Mouse (Mus musculus) yolk sac, embryonic 10.5 days (tissue): ENCODE results near the gene Olfr1394.
"Not testable (repeated sequence)": the region's sequence is repeated elsewhere in the genome, so short reads cannot be mapped to it uniquely, and the experiment has no call there.

Experiments
- DNase-seq: peaks from one replicate; pipeline ENCODE4 v3.0.0-alpha.2; 2017; ENCODE audit warnings: low spot score

Gene Olfr1394

DNA sequence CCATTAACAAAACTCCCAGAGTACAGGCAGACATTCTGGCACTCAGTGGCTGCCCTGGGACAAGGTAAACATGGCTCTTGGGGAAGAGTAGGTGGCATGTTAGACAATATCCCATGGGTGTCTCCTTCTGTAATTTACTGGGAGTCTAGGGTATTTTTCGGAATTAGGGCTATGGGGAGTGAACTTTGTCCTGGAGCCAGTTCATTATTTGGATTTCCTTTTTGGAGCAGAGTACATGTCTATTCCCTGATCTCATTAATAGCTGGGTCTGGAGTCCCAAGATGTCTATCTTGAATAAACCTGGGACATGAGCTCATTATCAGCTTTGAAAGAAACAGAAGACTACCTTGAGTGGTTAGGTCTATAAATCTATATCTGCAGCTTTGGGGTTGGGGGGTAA is at the start of gene Olfr1394:
Gene Olfr1394, plus strand, starts transcription at position 301 of the 400 bp plus-strand sequence.
- DNase-seq = no peak

DNA sequence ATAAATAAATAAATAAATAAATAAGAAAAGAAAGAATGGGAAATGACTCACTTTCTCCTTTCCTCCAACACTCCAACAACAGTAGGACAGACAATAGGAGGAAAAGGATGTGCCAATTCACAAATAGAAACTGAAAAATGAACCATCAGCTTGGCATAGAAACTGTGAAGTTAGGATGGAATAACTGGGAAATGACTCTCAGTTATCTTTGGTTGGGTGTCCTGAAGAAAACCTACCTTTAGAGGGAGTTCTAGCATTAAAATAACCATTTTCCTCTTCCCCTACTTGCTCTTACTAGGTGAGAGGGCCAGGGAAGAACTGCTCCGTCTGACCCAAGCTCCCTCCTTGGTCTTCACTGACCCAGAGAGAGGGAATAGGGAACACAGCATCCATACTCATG is 48.4 kb upstream of the Olfr1394 start:
- no peak for DNase-seq

DNA sequence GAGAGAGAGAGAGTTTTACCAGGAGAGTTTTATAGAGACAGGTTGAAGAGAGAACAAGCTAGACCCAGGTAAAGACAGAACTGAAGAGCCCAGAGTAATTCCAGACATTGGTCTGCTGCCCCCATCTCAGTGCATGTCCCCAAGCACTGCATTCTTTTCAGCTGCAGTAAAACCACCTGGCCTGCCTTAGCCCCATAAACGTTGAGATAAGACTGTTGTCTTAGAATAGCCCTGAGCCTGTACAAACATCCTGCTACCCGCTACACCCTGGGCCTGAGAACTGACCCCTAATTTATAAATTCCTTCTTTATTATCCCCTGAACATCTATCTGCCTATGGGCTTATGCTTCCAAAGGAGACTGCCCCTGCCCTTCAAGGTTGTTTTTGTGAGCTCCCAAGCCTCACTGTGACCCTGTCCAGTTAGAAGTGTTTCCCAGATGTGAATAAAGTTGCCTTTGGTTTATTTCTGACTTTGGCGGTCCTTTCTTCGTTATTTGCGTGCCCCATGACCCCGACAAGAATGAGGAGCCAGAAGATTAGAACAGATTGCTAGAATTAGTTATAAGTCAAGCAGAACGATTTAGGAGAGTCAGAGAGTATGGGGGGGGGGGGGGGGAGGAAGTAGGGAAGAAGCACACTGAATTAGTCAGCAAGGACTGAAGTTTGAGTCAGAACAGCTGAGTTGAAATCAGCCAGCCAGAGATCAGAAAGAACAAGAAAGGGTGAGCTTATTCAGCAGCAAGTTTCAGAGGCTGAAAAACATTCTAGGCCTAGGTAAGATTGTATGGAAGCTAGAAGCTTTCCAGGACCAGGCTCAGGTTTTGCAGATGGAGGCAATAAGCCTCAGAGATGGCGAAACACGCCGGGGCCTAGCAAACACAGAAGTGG is 46.3 kb upstream of the Olfr1394 start:
- no peak for DNase-seq

DNA sequence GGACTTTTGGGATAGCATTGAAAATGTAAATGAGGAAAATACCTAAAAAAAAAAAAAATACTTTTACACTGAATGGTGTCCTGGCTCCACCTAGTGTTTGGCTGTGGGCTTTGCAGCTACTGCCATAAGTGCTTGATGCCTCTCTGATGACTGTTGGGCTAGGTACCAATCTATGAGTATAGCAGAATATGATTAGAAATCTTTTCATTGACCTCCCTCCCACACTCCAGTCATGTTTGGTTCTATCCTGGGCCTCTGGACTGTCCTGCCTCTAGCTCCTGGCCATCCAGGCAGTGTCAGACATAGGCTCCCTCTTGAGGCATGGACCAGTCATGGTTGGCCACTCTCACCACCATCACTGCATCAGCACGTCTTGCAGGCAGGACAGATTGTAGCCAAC is 45.3 kb upstream of the Olfr1394 start:
- DNase-seq = no peak

DNA sequence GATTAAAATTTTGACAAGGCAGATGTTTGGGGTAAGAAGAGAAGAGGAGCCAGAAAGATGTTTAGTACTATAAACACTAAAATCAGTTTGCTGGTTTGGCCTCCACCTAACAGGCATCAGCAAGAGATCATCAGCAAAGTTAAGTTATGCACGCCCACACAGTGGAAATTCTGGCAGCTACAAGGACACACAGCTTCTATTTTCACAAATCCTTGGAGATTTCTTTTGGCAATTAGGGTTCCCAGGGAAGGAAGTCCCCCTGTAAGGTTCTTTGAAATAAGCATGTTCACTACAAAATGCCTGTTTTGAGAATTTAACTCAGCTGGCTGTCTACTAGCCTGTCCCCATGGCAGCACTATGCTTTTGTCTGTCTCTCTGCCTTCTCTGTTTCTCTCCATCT is 43.2 kb upstream of the Olfr1394 start:
- no peak for DNase-seq

DNA sequence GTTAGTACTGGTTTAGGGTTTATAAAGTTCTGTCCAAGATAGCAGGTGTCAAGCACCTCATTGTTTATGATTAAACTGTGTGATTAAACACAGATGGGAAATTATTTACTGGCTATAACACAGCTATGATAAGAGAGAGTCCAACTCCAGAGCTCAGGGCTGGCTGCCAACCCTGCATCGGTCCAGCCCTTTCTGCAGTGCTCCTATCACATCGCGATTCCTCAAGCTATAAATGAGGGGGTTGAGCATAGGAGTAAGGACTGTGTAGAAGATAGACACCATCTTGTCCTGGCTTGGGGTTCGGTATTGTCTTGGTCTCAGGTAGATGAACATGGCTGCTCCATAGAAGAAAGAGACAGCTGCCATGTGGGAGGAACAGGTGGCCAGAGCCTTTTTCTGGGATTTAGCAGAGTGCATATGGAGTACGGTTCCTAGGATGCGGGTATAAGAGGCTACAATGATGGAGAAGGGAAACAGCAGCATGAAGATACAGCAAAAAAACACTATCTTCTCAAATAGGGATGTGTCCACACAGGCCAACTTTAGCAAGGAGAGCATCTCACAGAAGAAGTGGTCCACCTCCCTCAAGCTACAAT is 41.5 kb upstream of the Olfr1394 start:
- DNase-seq = no peak

DNA sequence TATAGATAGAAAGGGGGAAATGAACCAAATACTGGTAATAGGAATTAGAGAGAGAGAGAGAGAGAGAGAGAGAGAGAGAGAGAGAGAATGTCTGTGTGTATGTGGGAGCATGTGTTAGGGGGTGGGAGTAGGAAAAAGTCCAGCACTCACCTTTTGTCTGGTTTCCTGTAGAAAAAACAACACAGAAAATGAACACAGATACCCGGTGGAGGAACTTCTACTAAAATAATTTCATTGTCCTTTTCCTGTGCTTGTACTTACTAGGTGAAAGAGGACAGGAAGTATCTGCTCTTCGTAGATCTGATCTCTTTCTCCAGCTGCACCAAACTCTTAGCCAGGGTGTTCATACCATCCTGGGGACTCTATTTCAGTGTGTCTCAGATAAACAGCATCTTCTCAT is 40.0 kb upstream of the Olfr1394 start:
- no peak for DNase-seq

DNA sequence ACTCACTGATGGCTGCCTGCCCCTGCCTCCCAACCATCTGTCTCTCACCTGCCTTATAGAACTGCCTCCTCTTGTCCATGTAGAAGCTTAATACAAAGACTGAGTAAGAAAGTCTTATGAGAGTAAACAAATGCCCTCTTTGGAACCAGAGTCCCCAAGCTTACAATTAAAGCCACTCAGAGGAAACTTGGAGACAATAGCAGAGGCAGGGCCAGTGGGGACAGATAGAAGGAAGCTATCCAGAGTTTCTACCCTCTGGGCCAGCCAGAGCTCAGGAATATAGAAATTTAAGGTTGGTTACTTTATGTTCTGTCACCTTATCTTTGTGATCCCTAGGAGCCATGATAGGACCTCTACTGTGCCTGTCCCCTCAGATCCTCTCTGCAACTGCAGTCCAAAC is 39.4 kb upstream of the Olfr1394 start, which contains the start of gene Olfr1396:
Gene Olfr1396, minus strand, starts transcription at position 101 of the 400 bp plus-strand sequence.
- no peak for DNase-seq

DNA sequence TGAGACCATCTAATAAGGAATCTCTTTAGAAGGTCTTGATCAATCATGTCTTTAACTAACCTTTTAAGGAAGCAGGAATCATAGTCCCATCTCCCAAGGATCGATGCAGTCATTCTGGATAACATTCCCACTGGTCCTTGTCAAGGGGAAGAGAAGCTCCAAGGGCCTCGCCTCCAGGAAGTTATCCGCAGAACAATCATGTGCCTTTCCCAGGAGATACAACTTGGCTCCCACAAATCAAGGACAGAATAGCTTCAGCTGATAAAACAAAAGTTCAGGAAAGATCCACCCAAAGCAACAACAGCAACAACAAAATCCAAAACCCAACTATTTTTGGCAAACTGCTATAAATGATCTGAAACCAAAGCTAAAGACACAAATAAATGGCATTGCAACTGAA is 34.5 kb upstream of the Olfr1394 start:
- no peak for DNase-seq

DNA sequence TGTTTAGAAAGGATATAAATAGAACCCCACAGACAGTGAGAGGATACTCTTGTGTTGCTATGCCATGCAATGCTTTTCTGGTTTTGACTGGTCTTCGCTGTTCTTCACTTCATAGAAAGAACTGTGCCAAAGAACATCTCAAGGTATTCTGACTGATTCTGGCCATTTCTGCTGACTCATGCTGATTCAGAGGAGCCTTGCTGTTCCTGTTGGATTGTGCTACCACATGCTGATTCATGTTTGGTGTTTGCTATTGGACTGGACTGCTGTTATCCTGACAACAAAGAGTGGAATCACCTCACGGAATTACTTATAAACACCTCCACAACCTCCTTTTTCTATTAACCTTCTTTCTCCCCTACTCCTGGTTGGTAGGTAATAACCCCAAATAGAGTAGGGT is 30.0 kb upstream of the Olfr1394 start:
- DNase-seq = no peak

DNA sequence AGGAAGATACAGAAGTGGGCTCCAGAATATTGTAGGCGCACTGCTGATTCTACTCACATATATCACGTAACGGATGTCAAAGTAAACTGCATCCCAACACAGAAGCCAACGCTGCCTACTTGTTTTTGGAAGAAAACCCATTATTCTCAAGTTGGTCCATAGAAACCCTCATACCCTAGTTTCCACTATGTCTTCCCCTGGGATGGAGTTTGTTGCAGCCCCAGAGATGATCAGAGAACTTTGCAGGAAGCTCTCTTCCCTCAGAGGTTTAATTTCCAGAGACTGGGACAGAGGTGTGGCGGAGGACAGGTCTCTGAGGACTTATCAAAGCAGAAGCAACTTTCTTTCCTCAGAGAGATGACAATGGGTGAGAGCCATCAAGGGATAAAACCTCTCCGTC is 12.2 kb upstream of the Olfr1394 start, which contains the start of gene Olfr1395:
Gene Olfr1395, plus strand, starts transcription at position 301 of the 400 bp plus-strand sequence.
- no peak for DNase-seq

DNA sequence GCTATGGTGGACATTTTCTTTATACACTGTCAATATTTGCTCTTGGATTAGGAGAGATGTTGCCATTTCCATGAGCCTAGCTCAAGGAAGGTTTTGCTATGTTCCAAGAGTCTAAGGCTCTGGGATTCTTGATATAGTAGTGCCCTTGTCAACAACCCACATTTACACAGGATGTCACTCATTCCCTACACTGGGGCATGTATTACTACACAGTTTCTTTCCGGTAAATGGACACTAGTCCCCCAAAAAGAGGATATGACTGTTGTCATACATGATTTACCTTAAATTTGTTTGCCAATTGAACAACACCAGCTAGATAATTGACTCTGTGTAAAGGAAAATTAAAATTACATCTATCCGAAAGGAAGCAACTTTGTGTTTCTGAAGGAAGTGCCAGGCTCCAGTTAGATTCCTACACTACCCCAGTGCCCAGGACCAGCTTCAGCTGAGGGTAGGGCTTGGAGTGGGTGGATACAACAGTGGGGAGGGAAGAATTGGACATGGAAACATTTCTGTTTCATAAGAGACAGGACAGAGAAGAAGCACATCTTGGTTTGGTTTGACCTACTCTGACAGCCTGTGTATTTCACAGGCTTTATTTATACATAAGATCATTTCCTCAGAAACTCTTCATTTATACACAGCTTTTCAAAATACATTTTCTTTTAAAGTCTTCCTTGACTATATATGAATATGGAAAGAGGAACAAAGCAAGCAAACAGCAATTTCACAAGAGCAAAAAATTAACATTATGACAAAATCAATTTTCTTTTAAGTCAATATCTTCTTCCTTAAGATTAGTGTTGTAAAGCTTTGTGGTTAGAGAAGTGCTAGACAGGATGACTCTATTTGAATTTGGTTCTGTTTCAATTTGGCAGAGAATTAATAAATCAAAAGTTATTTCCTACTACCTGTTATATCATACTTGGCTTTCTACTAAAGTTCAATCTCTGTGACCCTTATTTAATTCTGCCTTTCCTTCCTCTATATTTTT is 2.9 kb downstream of the Olfr1394 start:
- no peak for DNase-seq

DNA sequence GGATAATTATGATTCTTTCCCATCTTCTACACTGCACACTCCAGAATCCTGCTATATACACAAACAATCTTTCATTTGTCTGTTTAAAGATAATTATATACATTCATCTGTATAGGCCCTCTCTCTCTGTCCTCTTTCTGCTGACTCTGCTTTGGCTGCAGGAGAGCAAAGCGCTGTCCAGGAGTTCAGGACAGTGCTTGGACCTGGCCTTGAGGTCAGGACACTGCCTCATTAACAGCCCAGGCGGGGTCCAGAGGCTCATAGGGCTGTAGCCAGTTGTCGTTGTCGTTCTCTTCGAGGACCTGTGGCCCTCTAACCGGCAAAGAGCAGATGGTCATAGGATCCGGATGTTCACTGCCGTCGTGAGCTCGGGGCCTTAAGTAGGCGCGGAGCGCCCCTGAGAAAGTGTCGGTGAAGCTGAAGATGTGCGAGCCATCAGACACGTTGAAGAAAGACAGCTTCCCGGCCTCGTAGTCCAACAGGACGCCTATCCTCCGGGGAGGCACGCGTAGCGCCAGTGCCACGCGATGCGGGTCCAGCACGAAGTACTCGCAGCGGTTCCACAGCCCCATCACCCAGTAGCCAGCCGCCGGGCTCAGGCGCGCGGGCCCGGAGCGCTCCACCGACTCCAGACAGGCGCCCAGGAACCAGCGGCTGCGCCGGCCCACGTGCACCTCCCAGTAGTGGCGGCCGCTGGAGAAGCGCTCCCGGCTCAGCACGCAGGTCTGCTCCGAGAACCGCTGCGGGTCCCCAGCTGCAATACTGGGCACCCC is 14.8 kb downstream of the Olfr1394 start:
- DNase-seq = peak; percentile 23

DNA sequence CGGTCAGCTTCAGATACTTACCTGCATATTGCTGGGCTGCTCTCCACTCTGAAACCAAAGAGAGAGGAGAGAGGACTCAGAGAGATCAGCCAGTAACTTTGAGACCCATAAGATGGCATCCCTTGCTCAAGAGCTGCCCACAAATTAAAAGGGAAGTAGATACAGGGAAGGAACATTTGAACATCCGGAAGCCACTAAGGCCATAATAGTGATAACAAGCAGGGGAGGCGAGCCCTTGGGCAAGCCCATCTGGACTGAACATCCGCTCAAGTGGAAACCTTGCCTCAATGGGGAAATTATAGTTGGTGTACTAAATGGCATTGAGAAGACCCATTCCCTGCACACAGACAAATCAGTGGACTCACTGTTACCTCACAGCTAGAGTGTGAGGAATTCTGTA is 16.4 kb downstream of the Olfr1394 start:
- DNase-seq = no peak

DNA sequence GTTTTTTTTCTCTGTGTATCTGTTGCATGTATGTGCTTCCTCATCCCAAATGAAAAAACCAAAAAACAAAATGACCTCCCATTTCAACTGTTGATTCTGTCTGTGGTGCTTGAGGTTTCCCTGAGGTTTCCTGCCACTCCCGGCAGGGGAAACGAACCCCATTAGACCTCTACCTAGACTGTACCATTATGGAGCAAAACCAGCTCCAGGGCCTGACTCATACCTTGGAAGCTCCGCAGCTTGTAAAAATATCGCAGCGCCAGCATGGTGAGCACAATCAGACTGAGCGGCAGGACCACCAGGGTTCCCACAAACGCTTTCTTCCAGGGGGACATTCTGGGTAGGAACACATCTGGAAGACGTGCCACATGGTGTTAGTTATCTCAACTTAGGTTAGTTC is 21.2 kb downstream of the Olfr1394 start:
- DNase-seq = no peak

DNA sequence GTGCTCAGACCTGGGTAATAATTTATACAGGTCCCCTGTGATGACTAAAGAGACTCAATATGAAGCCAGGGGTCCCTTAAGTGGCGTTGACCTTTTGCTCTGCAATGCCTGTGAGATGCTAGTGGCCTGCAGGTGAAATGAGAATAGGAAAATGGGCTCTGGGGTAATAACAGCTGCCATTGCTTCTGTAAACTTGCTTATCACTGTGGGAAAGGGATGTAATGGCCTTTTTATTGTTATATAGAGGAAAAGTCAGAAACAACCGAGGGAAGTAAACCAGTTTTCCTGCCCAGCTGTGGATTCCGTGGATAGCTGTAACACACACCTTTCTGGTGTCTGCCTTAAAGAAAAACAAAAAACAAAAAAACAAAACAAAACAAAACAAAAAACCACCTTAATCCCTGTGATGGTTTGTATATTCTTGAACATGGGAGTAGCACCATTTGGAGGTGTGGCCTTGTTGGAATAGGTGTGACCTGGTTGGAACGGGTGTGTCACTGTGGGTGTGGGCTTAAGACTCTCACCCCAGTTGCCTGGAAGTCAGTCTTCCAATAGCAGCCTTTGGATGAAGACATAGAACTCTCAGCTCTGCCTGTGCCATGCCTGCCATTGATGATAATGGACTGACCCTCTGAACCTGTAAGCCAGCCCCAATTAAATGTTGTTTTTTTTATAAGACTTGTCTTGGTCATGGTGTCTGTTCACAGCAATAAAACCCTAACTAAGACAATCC is 22.0 kb downstream of the Olfr1394 start:
- DNase-seq = not testable (repeated sequence)

DNA sequence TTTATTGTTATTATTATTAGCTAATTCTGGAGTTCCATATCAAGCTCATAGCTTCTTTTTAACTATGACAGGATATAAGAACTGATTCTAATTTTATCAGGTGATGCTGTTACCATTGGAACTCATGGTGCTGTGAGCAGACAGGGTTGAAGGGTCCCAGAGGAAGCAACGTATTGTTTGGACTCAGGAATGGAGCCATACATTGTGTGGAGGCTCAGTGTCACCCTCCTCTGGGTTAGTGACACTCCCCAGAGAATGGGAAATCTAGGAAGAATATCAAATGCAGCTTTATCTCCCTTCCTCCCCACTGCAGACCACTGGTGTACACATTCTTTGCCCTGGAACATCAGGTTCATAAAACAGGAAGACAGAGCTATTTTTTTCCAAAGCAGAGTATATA is 29.0 kb downstream of the Olfr1394 start:
- no peak for DNase-seq

DNA sequence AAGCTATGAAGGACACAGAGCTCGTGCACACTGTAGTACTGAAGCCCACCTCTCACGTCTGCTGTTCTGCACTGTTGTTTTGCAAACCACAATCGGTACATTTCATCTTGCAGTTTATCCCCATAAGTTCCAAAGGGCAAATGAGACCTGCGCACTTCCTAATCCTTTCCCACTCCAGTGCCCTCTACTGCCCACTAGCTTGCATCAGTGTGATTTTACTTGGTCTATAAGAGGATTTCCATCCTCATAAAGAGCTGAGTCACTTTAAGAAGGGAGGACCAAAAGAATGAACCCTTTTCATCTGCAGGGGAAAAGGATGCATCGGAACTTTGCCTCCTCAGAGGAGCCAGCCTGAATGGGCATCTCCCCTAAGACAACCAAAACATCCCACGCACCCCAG is 32.3 kb downstream of the Olfr1394 start:
- no peak for DNase-seq

DNA sequence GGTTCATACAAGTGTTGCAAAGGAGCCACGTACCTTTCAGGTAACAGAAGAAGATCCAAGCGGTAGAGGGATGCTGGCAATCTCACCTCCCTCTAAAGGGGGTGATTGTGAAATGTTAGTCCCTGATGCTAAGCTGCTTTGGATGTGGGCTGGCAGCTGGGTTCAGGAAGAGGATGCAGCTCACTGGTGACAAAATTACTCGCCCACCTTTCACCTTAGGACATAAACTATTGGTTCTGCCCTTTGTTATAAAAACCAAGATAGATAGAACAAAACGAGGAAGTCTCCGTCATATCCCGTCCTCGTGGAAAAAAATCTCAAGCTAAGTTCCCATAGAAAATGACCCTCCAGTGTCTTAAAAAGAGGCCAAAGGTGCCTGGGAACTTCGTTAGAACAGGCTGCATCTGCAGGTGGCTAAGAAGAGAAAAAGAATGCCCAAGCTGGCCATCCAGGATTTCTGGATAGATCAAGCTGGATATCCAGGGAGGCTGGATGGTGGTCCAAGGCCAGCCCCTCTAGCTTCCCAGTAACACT is 32.8 kb downstream of the Olfr1394 start, which contains the start of gene Btnl9:
Gene Btnl9, minus strand, starts transcription at position 205 of the 534 bp plus-strand sequence.
- DNase-seq = no peak

DNA sequence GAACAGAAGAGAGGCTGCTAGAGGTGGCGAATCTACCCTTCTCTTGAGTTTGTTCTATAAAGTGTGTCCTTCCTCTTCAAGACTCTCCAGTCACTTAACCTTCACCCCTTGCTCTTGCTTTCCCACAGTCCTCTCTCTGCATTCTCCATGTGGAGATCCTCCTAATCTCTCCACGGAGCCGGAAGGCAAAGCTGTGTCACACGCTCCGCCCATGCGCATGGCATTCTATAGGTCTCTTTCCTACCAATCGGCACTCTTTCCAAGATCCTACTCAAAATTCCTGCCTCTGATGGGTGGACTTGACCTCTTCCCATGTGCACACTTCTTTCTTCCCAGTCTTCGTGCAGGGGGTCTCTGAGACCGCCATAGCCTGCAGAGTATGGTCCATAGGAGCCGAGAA is 33.5 kb downstream of the Olfr1394 start:
- DNase-seq = no peak
